Mouse (Mus musculus): ENCODE results near the gene Cryl1.

GRCm38 (mm10) chr14:57395470-57395869 is 2.9 kb downstream of the Cryl1 start:
- TF ChIP-seq CTCF (IDR thresholded peaks at IDR 0.05; ENCODE audit: extremely low read depth, insufficient read length, insufficient replicate concordance, low read depth, low read length): no peak
- no peak for TF ChIP-seq POLR2A (IDR thresholded peaks at IDR 0.05; ENCODE audit: low read depth, low read length)

All from small intestine, adult 2 months (tissue).